Mouse (Mus musculus): ENCODE results near the gene Elp6. TPM values are rescaled to one million over a fixed set of nuclear protein-coding genes. Genes with fewer than 3 reads are reported as not detected.

The Elp6 gene
- polyA plus RNA-seq, 1 experiment from 2014 or later, result 10.1 TPM

DNA sequence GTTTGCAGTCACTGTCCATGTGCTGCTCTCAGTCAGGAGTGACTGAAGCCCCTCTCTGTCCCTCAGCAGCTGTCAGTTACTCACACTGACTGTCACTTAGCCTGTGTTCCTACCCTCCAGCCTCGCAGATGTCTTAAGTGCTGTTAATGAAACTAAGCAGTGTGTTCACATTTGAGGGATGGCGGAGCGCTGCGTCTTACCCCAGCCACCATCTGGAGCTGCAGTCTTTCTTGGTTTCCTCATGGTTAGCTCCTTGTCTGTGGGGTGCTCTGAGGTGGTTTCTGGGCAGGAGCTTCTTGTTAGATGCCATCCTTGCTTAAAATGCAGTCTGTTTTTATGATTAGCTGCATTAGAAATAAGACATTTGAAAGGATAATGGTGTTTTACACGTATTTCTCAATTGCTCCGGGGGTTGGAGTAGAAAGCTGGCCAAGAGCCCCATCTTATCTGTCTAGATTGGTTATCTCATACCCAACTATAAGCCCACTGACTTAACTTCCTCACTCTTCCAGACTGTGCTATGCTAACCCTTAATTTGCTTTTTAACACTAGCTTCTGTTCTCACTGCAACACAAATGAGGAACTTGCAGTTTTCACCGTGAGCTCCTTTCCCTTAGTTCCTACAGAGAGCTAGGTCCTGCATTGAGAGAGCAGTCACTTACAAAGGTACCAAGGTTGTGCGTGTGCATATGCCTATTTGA is 47.1 kb downstream of the Elp6 start:
- Histone ChIP-seq H3K4me2 (replicated peaks; ENCODE audit: low read depth) (no peak overlapping the region), H3K27me3 (ENCODE audit: control insufficient read depth, insufficient read depth, low read length) (no peaks in the 10 kb centered on the region), H3K27ac (replicated peaks) (no peak overlapping the region), H3K4me1 (replicated peaks; ENCODE audit: control insufficient read depth, insufficient read depth) (no peaks in the 10 kb centered on the region), H3K9me3 (ENCODE audit: control insufficient read depth, low read length) (no peaks in the 10 kb centered on the region), H3K4me3 (ENCODE audit: low read depth, low read length) (no peak overlapping the region), H3K36me3 (ENCODE audit: control insufficient read depth, insufficient read depth, low read length) (no peaks in the 10 kb centered on the region), H3K9ac (ENCODE audit: low read length) (no peak overlapping the region)
- TF ChIP-seq EP300 (optimal IDR thresholded peaks at IDR 0.05), result no peak
- TF ChIP-seq CTCF (IDR thresholded peaks at IDR 0.05; ENCODE audit: low read depth), result no peak
- DNase-seq (ENCODE audit: low spot score) (no peak), ATAC-seq (ENCODE audit: low FRiP score, low TSS enrichment) (no peak)
- 83% methylated on average over 8 of the region's 8 CpGs for WGBS

DNA sequence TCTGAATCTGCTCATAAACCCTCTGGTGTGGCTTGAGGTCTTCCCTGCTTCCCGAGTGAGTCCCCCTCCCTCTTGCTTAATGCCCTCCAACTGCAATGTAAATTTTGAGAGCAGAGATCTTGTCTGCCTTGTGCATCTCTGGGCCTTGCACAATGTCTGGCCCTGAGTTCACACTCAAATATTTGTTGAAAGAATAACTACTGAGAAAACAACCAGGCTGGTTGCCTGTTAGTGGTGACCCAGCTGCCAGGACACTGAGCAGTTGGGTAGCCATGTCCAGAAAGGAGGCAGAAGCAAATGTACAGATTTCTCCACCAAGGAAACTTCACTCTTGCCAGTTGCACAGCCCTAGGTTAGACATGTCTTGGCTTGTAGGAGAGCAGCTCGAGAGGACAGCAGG is 53.4 kb downstream of the Elp6 start:
- H3K4me1 ChIP-seq (replicated peaks; ENCODE audit: control insufficient read depth, insufficient read depth), result no peaks in the 10 kb centered on the region
- H3K27ac ChIP-seq (replicated peaks), result no peak overlapping the region
- H3K36me3 ChIP-seq (ENCODE audit: control insufficient read depth, insufficient read depth, low read length), result no peaks in the 10 kb centered on the region; the same call in 1 of the 2 replicates
- 55% methylated on average over 2 of the region's 2 CpGs for WGBS
- no peak for ATAC-seq (ENCODE audit: low FRiP score, low TSS enrichment)
- no peak overlapping the region; the same call in 1 of the 2 replicates for H3K9ac ChIP-seq (ENCODE audit: low read length)
- no peaks in the 10 kb centered on the region for H3K9me3 ChIP-seq (ENCODE audit: control insufficient read depth, low read length)
- no peak for DNase-seq (ENCODE audit: low spot score)
- no peak overlapping the region for H3K4me2 ChIP-seq (replicated peaks; ENCODE audit: low read depth)
- H3K4me3 ChIP-seq (ENCODE audit: low read depth, low read length), result no peak overlapping the region
- no peaks in the 10 kb centered on the region for H3K27me3 ChIP-seq (ENCODE audit: control insufficient read depth, insufficient read depth, low read length)
- TF ChIP-seq EP300 (optimal IDR thresholded peaks at IDR 0.05), result no peak
- no peak for TF ChIP-seq CTCF (IDR thresholded peaks at IDR 0.05; ENCODE audit: low read depth)

GRCm38 (mm10) chr9:110361299-110361698 is 56.3 kb downstream of the Elp6 start:
- H3K4me3 ChIP-seq (ENCODE audit: low read depth, low read length), result no peak overlapping the region
- ATAC-seq (ENCODE audit: low FRiP score, low TSS enrichment) (no peak), DNase-seq (ENCODE audit: low spot score) (no peak)
- no peaks in the 10 kb centered on the region; the same call in 1 of the 2 replicates for H3K36me3 ChIP-seq (ENCODE audit: control insufficient read depth, insufficient read depth, low read length)
- H3K4me1 ChIP-seq (replicated peaks; ENCODE audit: control insufficient read depth, insufficient read depth), result no peaks in the 10 kb centered on the region
- H3K9ac ChIP-seq (ENCODE audit: low read length), result no peak overlapping the region
- H3K27ac ChIP-seq (replicated peaks), result no peak overlapping the region
- no peaks in the 10 kb centered on the region for H3K9me3 ChIP-seq (ENCODE audit: control insufficient read depth, low read length)
- TF ChIP-seq EP300 (optimal IDR thresholded peaks at IDR 0.05) (no peak), CTCF (IDR thresholded peaks at IDR 0.05; ENCODE audit: low read depth) (no peak)
- 49% methylated on average over 12 of the region's 12 CpGs for WGBS
- H3K27me3 ChIP-seq (ENCODE audit: control insufficient read depth, insufficient read depth, low read length), result no peaks in the 10 kb centered on the region
- no peak overlapping the region for H3K4me2 ChIP-seq (replicated peaks; ENCODE audit: low read depth)

DNA sequence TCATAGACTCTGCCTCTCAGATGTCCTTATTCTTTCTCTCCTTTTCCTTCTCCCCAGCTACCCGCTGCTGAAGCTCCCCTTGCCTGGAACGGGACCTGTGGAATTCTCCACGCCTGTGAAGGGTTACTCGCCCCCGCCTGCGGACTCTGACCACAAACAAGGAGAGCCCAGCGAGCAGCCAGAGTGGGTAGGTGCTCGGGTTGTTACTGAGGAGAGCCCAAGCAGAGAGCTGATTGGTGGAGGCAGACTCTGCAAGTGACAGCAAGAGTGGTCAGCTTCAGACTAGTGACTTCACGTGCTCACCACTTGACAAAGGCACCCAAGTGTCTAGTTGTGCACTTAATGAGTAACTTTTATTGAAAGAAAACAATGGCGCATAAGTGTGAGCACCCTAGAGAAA is 57.4 kb downstream of the Elp6 start:
- no peaks in the 10 kb centered on the region for H3K9me3 ChIP-seq (ENCODE audit: control insufficient read depth, low read length)
- 70% methylated on average over 10 of the region's 10 CpGs for WGBS
- ATAC-seq (ENCODE audit: low FRiP score, low TSS enrichment), result 0 out of 2 replicates have a peak, but pooled peaks have one; percentile 12
- no peaks in the 10 kb centered on the region; the same call in 1 of the 2 replicates for H3K36me3 ChIP-seq (ENCODE audit: control insufficient read depth, insufficient read depth, low read length)
- H3K9ac ChIP-seq (ENCODE audit: low read length), result no peak overlapping the region
- H3K4me2 ChIP-seq (replicated peaks; ENCODE audit: low read depth), result no peak overlapping the region
- H3K27ac ChIP-seq (replicated peaks), result no peak overlapping the region
- no peaks in the 10 kb centered on the region for H3K27me3 ChIP-seq (ENCODE audit: control insufficient read depth, insufficient read depth, low read length)
- H3K4me3 ChIP-seq (ENCODE audit: low read depth, low read length), result no peak overlapping the region
- no peaks in the 10 kb centered on the region for H3K4me1 ChIP-seq (replicated peaks; ENCODE audit: control insufficient read depth, insufficient read depth)
- no peak for TF ChIP-seq EP300 (optimal IDR thresholded peaks at IDR 0.05)
- no peak for TF ChIP-seq CTCF (IDR thresholded peaks at IDR 0.05; ENCODE audit: low read depth)
- no peak for DNase-seq (ENCODE audit: low spot score)

GRCm38 (mm10) chr9:110366746-110367145 is 61.8 kb downstream of the Elp6 start:
- Histone ChIP-seq H3K4me2 (replicated peaks; ENCODE audit: low read depth) (no peak overlapping the region), H3K9ac (ENCODE audit: low read length) (no peak overlapping the region), H3K27ac (replicated peaks) (no peak overlapping the region), H3K36me3 (ENCODE audit: control insufficient read depth, insufficient read depth, low read length) (no peaks in the 10 kb centered on the region; the same call in 1 of the 2 replicates), H3K4me1 (replicated peaks; ENCODE audit: control insufficient read depth, insufficient read depth) (no peaks in the 10 kb centered on the region), H3K9me3 (ENCODE audit: control insufficient read depth, low read length) (no peaks in the 10 kb centered on the region), H3K4me3 (ENCODE audit: low read depth, low read length) (no peak overlapping the region), H3K27me3 (ENCODE audit: control insufficient read depth, insufficient read depth, low read length) (no peaks in the 10 kb centered on the region)
- DNase-seq (ENCODE audit: low spot score) (no peak), ATAC-seq (ENCODE audit: low FRiP score, low TSS enrichment) (no peak)
- TF ChIP-seq CTCF (IDR thresholded peaks at IDR 0.05; ENCODE audit: low read depth) (no peak), EP300 (optimal IDR thresholded peaks at IDR 0.05) (no peak)
- 74% methylated on average over 5 of the region's 5 CpGs for WGBS

- ATAC-seq (ENCODE audit: low FRiP score, low TSS enrichment) (no peak), DNase-seq (ENCODE audit: low spot score) (no peak)
- no peaks in the 10 kb centered on the region for H3K4me1 ChIP-seq (replicated peaks; ENCODE audit: control insufficient read depth, insufficient read depth)
- no peak overlapping the region for H3K27ac ChIP-seq (replicated peaks)
- peaks cover 7% of the 10 kb centered on the region for H3K36me3 ChIP-seq (ENCODE audit: control insufficient read depth, insufficient read depth, low read length)
- no peaks in the 10 kb centered on the region for H3K9me3 ChIP-seq (ENCODE audit: control insufficient read depth, low read length)
- TF ChIP-seq CTCF (IDR thresholded peaks at IDR 0.05; ENCODE audit: low read depth) (no peak), EP300 (optimal IDR thresholded peaks at IDR 0.05) (no peak)
- no peak overlapping the region for H3K9ac ChIP-seq (ENCODE audit: low read length)
- H3K4me3 ChIP-seq (ENCODE audit: low read depth, low read length), result no peak overlapping the region
- no peak overlapping the region for H3K4me2 ChIP-seq (replicated peaks; ENCODE audit: low read depth)
- H3K27me3 ChIP-seq (ENCODE audit: control insufficient read depth, insufficient read depth, low read length), result no peaks in the 10 kb centered on the region
- WGBS, result 84% methylated on average over 3 of the region's 3 CpGs
Observed at GRCm38 (mm10) chr9:110369860-110370259, 64.9 kb downstream of the Elp6 start.

Small RNA genes within 50 kb of the gene (microRNA-seq; reads per million reads assigned to microRNA genes)
- 27.7 reads per million, percentile 29 among the genes with 10 or more reads in this experiment for gene Mir6236

Other genes with a start within 250 kb of the Elp6 start
- gene Smarcc1, start 187.5 kb upstream of the Elp6 start, polyA plus RNA-seq (2015; fragmentation: Nextera tagmentation; extraction: Ambion mirVana), result 23.1 and 26.6 TPM in 2 replicates
- 43.5 and 44.2 TPM in 2 replicates for gene Dhx30, start 187.3 kb upstream of the Elp6 start, polyA plus RNA-seq (2015; fragmentation: Nextera tagmentation; extraction: Ambion mirVana)
- gene Cspg5, start 61.4 kb upstream of the Elp6 start, polyA plus RNA-seq (2015; fragmentation: Nextera tagmentation; extraction: Ambion mirVana), result 3.0 and 3.3 TPM in 2 replicates
- 31.6 and 32.9 TPM in 2 replicates for gene Scap, start 28.1 kb downstream of the Elp6 start, polyA plus RNA-seq (2015; fragmentation: Nextera tagmentation; extraction: Ambion mirVana)
- 6.3 and 7.8 TPM in 2 replicates for gene Ptpn23, start 103.0 kb downstream of the Elp6 start, polyA plus RNA-seq (2015; fragmentation: Nextera tagmentation; extraction: Ambion mirVana)
- 2.4 and 2.5 TPM in 2 replicates for gene Ngp, start 114.6 kb downstream of the Elp6 start, polyA plus RNA-seq (2015; fragmentation: Nextera tagmentation; extraction: Ambion mirVana)
- 5.7 and 5.8 TPM in 2 replicates for gene Klhl18, start 171.5 kb downstream of the Elp6 start, polyA plus RNA-seq (2015; fragmentation: Nextera tagmentation; extraction: Ambion mirVana)
- 1.3 and 1.4 TPM in 2 replicates for gene Kif9, start 171.8 kb downstream of the Elp6 start, polyA plus RNA-seq (2015; fragmentation: Nextera tagmentation; extraction: Ambion mirVana)
- 13.1 and 14.0 TPM in 2 replicates for gene Setd2, start 227.4 kb downstream of the Elp6 start, polyA plus RNA-seq (2015; fragmentation: Nextera tagmentation; extraction: Ambion mirVana)

All from stomach, postnatal 0 days (tissue).